Mouse (Mus musculus) forebrain, embryonic 14.5 days (tissue): ENCODE measurements around the gene Pheta2. TPM values are rescaled to one million over a fixed set of nuclear protein-coding genes. Genes with fewer than 3 reads are reported as not detected.

Source experiments
- ATAC-seq: fragments of 200-750 bp; cut with Nextera tagmentation; 2 replicates; pipeline ENCODE4 v1.8.0; 2017; ENCODE audit warnings: mild to moderate bottlenecking, moderate library complexity
- DNase-seq: peaks from one replicate; pipeline ENCODE4 v3.0.0-alpha.2; 2015; ENCODE audit warnings: low spot score
- H3K27ac ChIP-seq: fragments of 300-500 bp; sonication (generic); 2 replicates; pipeline ENCODE4 v1.5.1; 2014; ENCODE audit warnings: low read depth, mild to moderate bottlenecking, control low read depth, low read length, moderate library complexity
- H3K27me3 ChIP-seq: fragments of 300-500 bp; sonication (generic); replicated peaks from 2 replicates; pipeline ENCODE4 v1.6.1; 2014; ENCODE audit warnings: low read length, control low read depth, mixed read lengths; ENCODE audit not compliant: control insufficient read depth, insufficient read depth
- H3K36me3 ChIP-seq: fragments of 300-500 bp; sonication (generic); 2 replicates; pipeline ENCODE4 v1.6.1; 2014; ENCODE audit warnings: low read length, control low read depth; ENCODE audit not compliant: control insufficient read depth, insufficient read depth
- H3K4me1 ChIP-seq: fragments of 300-500 bp; sonication (generic); 2 replicates; pipeline ENCODE4 v1.6.1; 2014; ENCODE audit warnings: antibody characterized with exemption, low read length, control low read depth; ENCODE audit not compliant: control insufficient read depth, insufficient read depth
- H3K4me2 ChIP-seq: fragments of 300-500 bp; sonication (generic); 2 replicates; pipeline ENCODE4 v1.6.1; 2014; ENCODE audit warnings: mild to moderate bottlenecking, control low read depth, low read length
- H3K4me3 ChIP-seq: fragments of 300-500 bp; sonication (generic); 2 replicates; pipeline ENCODE4 v1.5.1; 2014; ENCODE audit warnings: low read depth, low read length, control low read depth
- H3K9ac ChIP-seq: fragments of 300-500 bp; sonication (generic); 2 replicates; pipeline ENCODE4 v1.6.1; 2014; ENCODE audit warnings: mild to moderate bottlenecking, low read length, control low read depth, moderate library complexity
- H3K9me3 ChIP-seq: fragments of 300-500 bp; sonication (generic); replicated peaks from 2 replicates; pipeline ENCODE4 v1.6.1; 2016; ENCODE audit warnings: low read length, control low read depth, mixed read lengths; ENCODE audit not compliant: control insufficient read depth
- WGBS: fragments of 180-500 bp; shearing (Covaris S2); extraction: QIAGEN DNeasy Blood & Tissue Kit; methylation state at CpG from one replicate; pipeline ENCODE4 v1.1.7; 2014; 5-methylcytosine and 5-hydroxymethylcytosine counted together
- polyA plus RNA-seq: library from polyadenylated mRNA; unstranded; fragments of >200 nt; fragmentation: Nextera tagmentation; extraction: Ambion mirVana; gene quantifications from 2 replicates; pipeline ENCODE4 v1.2.1, GENCODE M21; 2014

Pheta2 gene
- polyA plus RNA-seq, 1 experiment from 2014 or later, result 0.63 TPM

DNA sequence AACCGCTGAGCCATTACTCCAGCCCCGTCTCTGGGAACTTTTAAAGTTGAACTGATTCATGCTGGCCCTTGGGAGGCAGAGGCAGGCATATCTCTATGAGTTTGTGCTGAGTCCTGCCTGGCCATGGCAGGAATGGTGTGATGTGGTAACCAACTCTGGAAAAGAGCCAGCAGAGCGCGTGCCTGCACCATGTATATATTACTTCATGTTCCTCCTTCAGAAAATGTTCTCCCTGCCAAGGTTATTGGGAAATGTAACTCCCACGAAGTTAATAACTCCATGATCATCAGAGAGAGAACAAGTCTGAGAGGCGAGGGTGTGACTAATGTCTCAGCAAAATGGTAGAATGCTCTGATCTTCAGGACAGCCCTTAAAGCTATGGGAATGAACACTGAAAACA lies 20.9 kb upstream of the Pheta2 start:
- Histone ChIP-seq H3K27ac (no peak overlapping the region), H3K4me1 (no peaks in the 10 kb centered on the region), H3K9ac (no peak overlapping the region), H3K9me3 (no peaks in the 10 kb centered on the region), H3K4me2 (no peak overlapping the region), H3K4me3 (no peak overlapping the region), H3K27me3 (no peaks in the 10 kb centered on the region), H3K36me3 (no peaks in the 10 kb centered on the region)
- no peak for ATAC-seq
- whole genome bisulfite sequencing, result 90% methylated on average over 6 of the region's 6 CpGs
- DNase-seq, result no peak

DNA sequence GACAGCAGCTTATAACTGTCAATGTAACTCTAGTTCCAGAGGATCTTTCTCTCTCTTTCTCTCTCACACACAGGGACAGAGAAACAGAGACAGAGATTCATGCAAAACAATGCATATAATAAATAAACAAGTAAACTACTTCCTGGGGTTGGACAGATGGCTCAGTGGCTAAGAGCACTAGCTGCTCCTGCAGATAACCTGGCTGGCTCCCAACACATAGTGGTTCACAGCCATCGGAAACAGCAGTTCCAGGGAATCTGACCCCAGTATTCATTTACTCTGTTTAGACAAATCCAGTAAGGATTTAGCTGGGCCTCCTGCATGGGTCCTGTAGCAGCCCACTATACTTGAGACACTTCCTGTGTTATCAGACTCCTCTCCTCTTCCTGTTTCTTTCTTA lies 19.1 kb upstream of the Pheta2 start:
- no peaks in the 10 kb centered on the region for H3K36me3 ChIP-seq
- H3K27me3 ChIP-seq, result no peaks in the 10 kb centered on the region
- H3K4me2 ChIP-seq, result no peak overlapping the region
- H3K27ac ChIP-seq, result no peak overlapping the region
- no peak overlapping the region for H3K9ac ChIP-seq
- H3K4me3 ChIP-seq, result no peak overlapping the region
- no peak for ATAC-seq
- 86% methylated on average over 1 of the region's 1 CpGs for WGBS
- no peaks in the 10 kb centered on the region for H3K4me1 ChIP-seq
- no peak for DNase-seq
- no peaks in the 10 kb centered on the region for H3K9me3 ChIP-seq

GRCm38 (mm10) chr15:82322195-82322594 lies 16.5 kb upstream of the Pheta2 start:
- WGBS, result 80% methylated on average over 8 of the region's 8 CpGs
- no peaks in the 10 kb centered on the region for H3K27me3 ChIP-seq
- no peaks in the 10 kb centered on the region for H3K36me3 ChIP-seq
- ATAC-seq (no peak), DNase-seq (no peak)
- no peaks in the 10 kb centered on the region for H3K4me1 ChIP-seq
- no peak overlapping the region for H3K4me2 ChIP-seq
- no peak overlapping the region for H3K9ac ChIP-seq
- H3K9me3 ChIP-seq, result no peaks in the 10 kb centered on the region
- no peak overlapping the region for H3K4me3 ChIP-seq
- no peak overlapping the region for H3K27ac ChIP-seq

- Histone ChIP-seq H3K27ac (no peak overlapping the region), H3K36me3 (peaks cover 9% of the 10 kb centered on the region; the same call in 1 of the 2 replicates), H3K4me1 (no peaks in the 10 kb centered on the region), H3K9ac (no peak overlapping the region), H3K4me2 (no peak overlapping the region), H3K27me3 (no peaks in the 10 kb centered on the region), H3K4me3 (no peak overlapping the region), H3K9me3 (no peaks in the 10 kb centered on the region)
- WGBS, result 82% methylated on average over 2 of the region's 2 CpGs
- ATAC-seq (no peak), DNase-seq (no peak)
These were observed 13.4 kb upstream of the Pheta2 start for GRCm38 (mm10) chr15:82325382-82325781.

GRCm38 (mm10) chr15:82335194-82335593 lies 3.5 kb upstream of the Pheta2 start:
- Histone ChIP-seq H3K27ac (no peak overlapping the region), H3K9ac (no peak overlapping the region), H3K4me3 (no peak overlapping the region), H3K27me3 (peaks cover 8% of the 10 kb centered on the region; the same call in 1 of the 2 replicates), H3K9me3 (no peaks in the 10 kb centered on the region), H3K4me2 (no peak overlapping the region), H3K36me3 (peaks cover 24% of the 10 kb centered on the region), H3K4me1 (peaks cover 6% of the 10 kb centered on the region; the same call in 1 of the 2 replicates)
- 94% methylated on average over 4 of the region's 4 CpGs for WGBS
- no peak for ATAC-seq
- no peak for DNase-seq

DNA sequence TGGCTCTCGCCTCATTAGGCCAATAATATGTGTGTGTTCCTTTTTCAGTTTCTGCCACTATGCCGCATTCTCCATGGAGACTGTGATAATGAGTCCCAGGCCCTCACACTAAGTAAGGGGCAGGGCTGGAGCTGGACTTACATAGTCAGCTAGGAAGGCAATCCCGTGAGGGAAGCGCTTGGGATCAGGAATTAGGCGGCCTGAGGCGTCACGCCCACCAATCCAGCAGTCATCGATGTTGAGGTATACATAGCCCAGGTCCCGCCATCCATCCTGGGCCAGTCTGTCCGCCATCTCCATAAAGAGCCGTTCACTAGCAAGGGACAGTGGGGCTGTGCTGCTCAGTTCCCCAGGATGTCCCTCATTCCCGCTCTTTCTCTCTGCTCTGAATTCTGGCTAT lies 2.1 kb upstream of the Pheta2 start:
- Histone ChIP-seq H3K27me3 (peaks cover 17% of the 10 kb centered on the region), H3K36me3 (peaks cover 24% of the 10 kb centered on the region), H3K9me3 (no peaks in the 10 kb centered on the region), H3K4me1 (peaks cover 9% of the 10 kb centered on the region; the same call in 1 of the 2 replicates), H3K4me2 (no peak overlapping the region), H3K27ac (no peak overlapping the region), H3K4me3 (no peak overlapping the region), H3K9ac (no peak overlapping the region)
- ATAC-seq (no peak), DNase-seq (no peak)
- whole genome bisulfite sequencing, result 57% methylated on average over 12 of the region's 12 CpGs

DNA sequence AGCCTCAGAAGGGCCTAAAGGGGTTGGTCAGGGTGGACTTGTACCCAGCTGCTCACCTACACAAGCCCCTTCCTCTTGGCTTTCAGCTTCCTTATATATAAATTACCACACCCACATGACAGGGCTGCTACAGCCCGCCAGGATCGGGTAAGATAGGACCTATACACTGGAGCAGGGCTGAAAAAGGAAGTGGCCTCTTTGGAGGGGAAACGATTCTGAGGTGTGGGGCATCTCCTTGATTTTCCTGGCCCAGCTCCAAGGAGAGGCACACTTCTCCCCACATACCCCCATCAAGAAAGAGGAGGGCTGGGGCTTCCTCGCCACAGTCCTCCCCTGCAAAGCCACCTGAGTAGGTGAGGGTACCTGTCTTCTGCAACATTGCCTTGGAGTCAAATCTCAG lies 867 bp upstream of the Pheta2 start:
- ATAC-seq, result no peak
- 51% methylated on average over 4 of the region's 4 CpGs for WGBS
- peak overlapping the region; percentile 47 for H3K4me3 ChIP-seq
- no peak overlapping the region for H3K27ac ChIP-seq
- H3K36me3 ChIP-seq, result peaks cover 24% of the 10 kb centered on the region
- H3K27me3 ChIP-seq, result peaks cover 17% of the 10 kb centered on the region
- no peaks in the 10 kb centered on the region for H3K9me3 ChIP-seq
- peak overlapping the region; percentile 70 for H3K9ac ChIP-seq
- peak overlapping the region; percentile 65 for H3K4me2 ChIP-seq
- DNase-seq, result no peak
- peaks cover 9% of the 10 kb centered on the region; the same call in 1 of the 2 replicates for H3K4me1 ChIP-seq

- peak overlapping the region; percentile 47 for H3K4me3 ChIP-seq
- peaks cover 17% of the 10 kb centered on the region for H3K27me3 ChIP-seq
- no peaks in the 10 kb centered on the region for H3K9me3 ChIP-seq
- peak overlapping the region; percentile 70 for H3K9ac ChIP-seq
- H3K4me1 ChIP-seq, result peaks cover 9% of the 10 kb centered on the region; the same call in 1 of the 2 replicates
- DNase-seq (no peak), ATAC-seq (peak; percentile 24)
- H3K27ac ChIP-seq, result no peak overlapping the region
- peak overlapping the region; percentile 65 for H3K4me2 ChIP-seq
- WGBS, result 57% methylated on average over 10 of the region's 10 CpGs
- peaks cover 23% of the 10 kb centered on the region for H3K36me3 ChIP-seq
These were observed 408 bp downstream of the Pheta2 start for GRCm38 (mm10) chr15:82339150-82339549.

DNA sequence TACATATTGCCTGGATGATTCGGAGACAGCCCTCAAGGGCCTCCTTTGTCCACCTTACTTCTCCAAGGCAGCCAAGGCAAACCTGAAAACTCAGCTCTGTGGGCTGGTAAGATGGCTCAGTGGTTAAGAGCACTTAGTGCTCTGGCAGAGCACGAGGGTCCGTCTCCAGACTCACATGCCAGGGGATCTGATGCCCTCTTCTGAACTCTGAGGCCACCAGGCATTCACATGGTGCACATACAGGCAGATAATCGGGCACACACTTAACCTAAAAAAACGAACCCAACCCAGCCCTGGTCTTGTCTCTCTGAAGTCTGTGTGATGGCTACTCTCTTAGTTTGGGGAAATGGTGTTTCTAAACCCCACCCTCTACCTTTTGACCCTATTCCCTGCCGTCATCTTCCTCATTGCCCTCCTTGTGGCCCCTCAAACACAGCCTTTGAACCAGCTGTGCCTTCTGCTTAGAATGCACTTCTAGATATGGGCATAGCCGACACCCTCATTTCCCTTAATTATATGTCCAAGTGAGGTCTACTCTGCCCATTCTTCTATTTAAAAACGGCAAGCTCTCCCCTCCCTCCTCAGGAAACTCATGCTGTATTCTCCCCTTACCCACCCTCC lies 1.0 kb downstream of the Pheta2 start:
- Histone ChIP-seq H3K9me3 (no peaks in the 10 kb centered on the region), H3K36me3 (peaks cover 17% of the 10 kb centered on the region), H3K27ac (no peak overlapping the region), H3K9ac (no peak overlapping the region), H3K4me2 (no peak overlapping the region), H3K4me1 (peaks cover 9% of the 10 kb centered on the region; the same call in 1 of the 2 replicates), H3K4me3 (no peak overlapping the region), H3K27me3 (peaks cover 17% of the 10 kb centered on the region)
- ATAC-seq, result no peak
- DNase-seq, result no peak
- WGBS, result 72% methylated on average over 8 of the region's 8 CpGs
